Mouse (Mus musculus): ENCODE measurements around the gene Vsig10.
"Not testable (repeated sequence)": the region's sequence is repeated elsewhere in the genome, so short reads cannot be mapped to it uniquely, and the experiment has no call there.

Gene Vsig10

DNA sequence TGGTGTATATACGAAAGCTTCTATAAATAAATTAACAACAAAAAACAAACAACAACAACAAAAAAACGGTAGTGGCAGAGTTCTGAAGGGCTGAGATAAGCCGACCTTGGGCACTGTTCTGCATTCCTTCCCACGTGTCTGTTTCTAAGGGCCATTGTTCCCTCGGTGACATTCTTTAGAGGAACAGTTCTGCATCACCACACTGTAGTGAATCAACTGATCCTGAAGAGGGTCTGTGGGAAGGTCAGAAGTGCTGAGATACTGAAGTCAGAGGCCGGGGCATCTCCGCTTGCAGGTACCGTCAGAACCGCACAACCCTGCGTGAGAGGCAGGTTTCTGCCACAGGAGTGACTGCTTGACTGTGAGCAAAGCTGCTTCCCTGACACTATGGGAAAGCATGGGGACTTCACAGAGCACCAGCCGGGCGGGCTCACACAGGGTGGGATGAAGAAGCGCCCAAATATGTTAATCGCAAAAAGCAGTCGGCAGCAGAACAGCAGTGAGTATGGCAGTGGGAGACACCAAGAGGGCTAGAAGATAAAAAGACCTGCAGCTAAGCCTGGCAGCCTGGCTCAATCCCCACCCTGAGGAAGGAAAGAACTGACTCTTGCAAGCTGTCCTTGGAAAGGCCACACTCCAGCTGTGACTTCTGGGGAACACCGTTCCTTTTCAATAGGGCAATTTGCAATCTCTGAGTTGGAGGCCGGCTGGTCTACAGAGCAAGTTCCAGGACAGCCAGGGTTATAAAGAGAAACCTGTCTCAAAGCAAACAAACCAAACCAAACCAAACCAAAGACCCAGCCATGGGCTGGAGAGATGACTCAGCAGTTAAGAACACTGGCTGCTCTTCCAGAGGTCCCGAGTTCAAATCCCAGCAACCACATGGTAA is 14.9 kb upstream of the Vsig10 start:
- ATAC-seq (ENCODE audit: low TSS enrichment), result no peak

DNA sequence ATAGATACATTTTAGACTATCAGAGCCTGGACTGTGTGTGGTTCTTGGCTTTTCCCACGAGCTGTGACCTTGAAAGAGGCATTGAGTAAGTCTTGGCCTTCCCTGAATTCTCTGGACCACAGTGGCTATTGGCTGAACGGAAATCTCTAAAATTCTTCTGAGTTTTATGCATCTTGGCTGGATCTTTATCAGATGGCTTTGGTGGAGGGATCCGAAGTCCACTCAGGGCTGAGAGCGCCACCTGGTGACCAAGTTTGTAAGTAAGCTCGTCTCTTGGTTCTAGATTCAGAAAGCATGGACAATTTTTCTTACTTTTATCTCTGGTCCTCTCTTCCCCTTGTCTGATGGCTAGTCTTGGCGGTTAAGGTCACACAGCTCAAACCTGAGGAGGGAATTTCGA is 13.9 kb upstream of the Vsig10 start:
- ATAC-seq (ENCODE audit: low TSS enrichment), result peak; percentile 64; the same call in 1 of the 2 replicates

DNA sequence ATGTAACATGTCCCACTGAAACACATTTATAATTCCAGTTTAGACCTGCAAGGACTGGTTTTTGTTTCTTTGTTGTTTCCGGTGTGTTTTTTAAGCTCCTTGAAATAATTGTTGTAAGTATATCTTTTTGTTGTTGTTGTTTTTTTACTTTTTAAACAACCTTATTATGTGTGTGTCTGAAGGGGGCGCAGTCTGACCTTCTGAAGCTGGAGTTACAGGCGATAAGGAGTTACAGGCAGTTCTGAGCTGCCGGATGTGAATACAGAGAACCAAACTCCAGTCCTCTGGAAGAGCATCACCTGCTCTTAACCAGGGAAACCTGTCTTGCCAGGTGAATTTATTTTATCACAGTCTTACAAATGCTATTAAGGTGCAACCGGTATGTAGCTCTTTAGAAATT is 13.1 kb upstream of the Vsig10 start:
- ATAC-seq (ENCODE audit: low TSS enrichment), result no peak

DNA sequence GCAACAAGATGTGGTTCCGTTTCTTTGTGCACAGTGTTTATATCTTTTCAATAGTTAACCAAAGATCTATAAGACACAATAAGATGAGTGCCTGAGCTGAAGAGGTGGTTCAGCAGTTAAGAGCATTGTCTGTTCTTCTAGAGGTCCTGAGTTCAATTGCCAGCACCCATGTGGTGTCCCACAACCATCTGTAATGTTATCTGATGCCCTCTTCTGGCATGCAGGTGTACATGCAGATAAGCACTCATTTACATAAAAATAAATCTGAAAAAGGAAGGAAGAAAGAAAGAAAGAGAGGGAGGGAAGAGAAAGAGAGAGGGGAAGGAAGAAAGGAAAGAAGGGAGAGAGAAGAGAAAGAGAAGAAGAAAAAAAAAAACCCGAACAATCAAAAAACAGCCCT is 12.1 kb upstream of the Vsig10 start:
- no peak for ATAC-seq (ENCODE audit: low TSS enrichment)

DNA sequence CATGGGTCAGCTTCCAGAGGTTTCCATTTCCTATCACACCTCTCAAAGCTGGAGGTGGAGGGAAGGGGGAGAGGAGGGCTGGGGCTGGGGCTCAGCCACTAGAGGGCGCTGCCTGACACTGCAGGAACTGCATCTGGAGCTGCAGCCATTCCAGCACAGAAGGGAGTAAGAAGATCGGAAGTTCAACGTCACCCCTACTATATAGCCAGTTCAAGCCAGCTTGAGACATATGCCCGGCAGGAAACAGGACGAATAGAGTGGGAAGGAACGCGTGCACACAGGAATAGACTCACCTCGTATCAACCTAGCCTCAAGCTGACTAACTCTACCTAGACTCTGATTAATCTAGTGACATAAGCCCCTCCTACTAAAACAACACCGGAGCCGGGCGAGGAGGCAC is 11.2 kb upstream of the Vsig10 start:
- peak; percentile 50; the same call in 1 of the 2 replicates for ATAC-seq (ENCODE audit: low TSS enrichment)

DNA sequence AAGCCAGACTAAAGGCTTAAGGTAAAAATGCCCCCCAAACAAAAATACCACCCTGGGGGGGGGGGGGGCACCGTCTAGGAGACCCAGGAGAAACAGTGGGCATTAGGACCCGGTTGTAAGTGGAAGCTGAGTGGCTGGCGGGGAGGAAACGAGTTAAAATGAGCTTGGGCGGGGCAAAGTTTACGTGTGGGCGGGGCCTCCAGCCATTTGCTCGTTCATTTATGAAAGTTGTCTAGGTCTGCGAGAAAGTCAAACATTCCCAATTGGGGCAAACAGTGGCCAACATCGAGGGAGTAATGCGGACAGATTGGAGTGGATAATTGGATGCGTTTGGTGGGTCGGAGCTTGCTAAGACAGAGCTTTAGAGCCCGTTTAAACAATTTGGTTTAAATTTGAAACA is 5.5 kb upstream of the Vsig10 start:
- no peak for ATAC-seq (ENCODE audit: low TSS enrichment)

DNA sequence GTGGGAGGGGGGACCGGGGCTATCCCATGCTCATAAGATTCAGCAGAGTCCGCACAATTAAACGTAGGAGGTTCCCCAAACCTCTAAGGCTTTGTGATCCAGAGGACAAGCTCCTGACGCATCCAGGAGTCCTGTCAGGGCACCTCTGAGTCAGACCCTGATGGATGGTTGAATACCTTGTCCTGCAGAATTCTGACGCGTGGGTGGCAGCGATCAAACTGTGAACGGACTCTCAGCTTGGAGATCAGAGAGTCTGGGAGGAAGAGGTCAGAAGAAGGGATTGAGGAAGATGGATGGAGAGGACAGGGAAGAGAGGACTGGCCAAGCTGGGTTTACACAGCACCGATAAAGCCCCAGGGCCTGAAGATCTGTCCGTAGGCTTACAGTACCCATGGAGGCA is 5.0 kb upstream of the Vsig10 start:
- ATAC-seq (ENCODE audit: low TSS enrichment), result no peak

DNA sequence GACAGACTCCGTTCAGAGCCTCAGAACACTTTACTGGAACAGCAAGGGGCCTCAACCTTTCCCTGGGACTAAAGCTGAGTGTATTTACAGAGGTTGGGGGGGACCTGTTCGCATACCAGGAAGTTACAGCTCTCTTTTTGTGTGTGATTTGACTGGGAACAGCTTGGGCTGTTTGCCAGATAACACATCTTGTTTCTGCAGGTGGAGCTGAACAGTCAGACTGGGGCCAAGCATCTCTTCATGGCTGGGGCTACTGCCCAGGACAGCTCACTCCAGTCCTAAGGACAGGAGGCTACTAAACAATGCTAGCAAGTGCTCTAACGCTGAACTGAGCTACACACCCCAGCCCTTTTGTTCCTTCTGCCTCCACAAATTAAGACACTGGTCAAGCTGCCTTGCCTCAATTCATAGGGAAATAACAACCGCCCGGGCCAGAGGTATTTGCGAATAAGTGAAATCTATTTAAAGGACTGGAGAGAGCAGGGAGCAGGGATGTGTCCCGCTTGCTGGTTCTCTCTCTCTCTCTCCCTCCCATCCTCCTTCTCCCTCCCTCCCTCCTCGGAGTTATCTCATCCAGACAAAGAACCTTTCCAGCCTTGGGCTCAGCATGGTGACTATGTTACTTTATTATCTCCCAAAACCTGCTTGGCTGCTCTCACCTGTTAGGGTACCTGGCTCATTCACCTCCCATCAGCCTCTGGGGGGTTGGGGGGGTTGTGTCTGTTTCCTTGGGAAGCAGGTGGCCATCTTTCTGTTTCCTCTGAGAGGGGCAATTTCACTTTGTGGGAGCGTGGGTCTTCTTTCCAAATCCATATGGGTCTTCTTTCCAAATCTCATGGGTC is 4.1 kb upstream of the Vsig10 start:
- ATAC-seq (ENCODE audit: low TSS enrichment), result no peak

DNA sequence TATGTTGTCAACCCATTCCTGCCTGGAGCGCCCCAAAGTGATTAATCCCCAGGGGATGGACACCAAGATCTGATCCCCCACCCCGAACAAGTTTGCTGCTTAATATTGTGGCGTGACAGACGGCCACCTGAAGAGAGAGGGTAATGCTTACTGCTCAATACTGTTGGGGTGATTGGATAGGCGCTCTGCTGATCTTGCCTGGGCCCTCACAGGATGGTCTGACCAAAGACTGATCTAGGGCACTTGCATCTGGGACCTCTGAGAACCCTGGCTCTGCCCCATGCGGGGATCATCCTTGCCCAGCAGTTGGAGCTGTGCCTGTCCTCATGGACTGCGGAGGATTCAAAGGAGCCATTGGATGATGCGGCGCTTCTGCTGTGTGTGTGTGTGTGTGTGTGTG is 4.9 kb downstream of the Vsig10 start:
- ATAC-seq (ENCODE audit: low TSS enrichment), result no peak

DNA sequence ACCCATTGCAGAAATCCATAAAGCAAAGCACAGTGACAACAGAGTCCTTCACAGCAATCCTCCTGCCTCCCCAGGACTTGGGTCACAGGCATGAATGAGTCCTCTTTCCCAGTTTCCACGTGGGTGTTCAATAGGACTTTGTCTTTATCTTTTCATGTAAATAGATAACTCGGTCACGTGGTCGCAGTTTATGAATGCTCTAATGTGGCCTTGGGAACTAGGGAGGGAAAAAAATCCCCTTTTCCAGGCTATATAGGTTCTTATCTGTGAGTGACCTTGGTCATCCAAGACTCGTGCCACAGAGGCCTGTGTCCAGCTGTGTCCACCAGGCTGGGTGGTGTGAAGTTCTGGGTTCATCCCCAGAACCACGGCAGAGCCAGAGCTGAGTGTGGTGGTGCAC is 7.5 kb downstream of the Vsig10 start:
- ATAC-seq (ENCODE audit: low TSS enrichment), result no peak

DNA sequence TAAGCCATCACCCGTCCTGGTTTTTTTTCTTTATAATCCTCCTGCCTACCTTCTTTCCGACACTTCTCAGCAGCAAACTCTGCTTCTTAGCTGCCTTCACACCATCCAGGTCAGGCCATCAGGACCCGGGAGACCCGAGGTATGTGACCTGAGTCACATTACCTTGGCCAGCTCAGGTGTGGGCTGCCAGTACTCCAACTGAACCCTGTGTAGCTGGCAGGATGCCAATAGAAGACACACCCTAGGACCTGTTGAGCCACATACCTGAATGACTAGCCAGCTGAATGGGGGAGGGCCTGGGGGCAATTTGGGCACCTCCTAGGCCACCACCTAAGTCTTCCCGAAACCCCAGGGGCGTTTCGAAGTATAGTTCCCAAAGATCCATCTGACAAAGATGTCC is 11.6 kb downstream of the Vsig10 start:
- ATAC-seq (ENCODE audit: low TSS enrichment), result no peak

DNA sequence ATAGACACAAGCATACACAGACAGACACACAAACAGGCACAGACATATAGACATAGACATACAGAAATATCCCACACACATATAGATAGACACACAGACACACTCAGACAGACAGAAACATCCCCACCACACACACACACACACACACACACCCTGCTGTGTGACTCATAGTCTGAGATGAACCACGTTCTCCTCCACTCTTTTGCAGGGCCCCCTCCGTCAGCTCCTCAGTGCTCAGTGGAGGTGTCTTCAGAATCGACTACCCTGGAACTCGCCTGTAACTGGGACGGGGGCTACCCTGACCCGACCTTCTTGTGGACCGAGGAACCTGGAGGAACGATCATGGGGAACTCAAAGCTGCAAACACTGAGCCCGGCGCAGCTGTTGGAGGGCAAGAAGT is 19.1 kb downstream of the Vsig10 start:
- no peak for ATAC-seq (ENCODE audit: low TSS enrichment)

DNA sequence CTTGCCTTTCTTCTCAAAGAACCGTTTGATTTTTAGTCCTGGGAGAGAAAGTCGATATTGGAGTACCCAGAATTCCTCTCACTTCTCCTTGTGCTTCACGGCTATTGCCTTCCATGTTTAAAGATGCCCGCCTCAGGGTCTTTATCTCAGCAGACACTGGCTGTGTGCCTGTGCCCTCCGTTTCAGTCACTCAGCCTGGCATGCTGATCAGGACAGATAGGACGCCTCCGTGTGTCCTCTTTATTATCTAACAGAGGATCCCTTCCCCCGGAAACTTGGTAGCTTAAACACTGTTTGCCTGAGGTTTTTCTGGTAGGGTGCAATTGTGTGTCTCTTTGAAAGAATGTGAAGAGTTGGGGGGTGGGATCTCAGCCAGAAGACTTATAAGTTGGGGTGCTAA is 19.6 kb downstream of the Vsig10 start:
- no peak for ATAC-seq (ENCODE audit: low TSS enrichment)

DNA sequence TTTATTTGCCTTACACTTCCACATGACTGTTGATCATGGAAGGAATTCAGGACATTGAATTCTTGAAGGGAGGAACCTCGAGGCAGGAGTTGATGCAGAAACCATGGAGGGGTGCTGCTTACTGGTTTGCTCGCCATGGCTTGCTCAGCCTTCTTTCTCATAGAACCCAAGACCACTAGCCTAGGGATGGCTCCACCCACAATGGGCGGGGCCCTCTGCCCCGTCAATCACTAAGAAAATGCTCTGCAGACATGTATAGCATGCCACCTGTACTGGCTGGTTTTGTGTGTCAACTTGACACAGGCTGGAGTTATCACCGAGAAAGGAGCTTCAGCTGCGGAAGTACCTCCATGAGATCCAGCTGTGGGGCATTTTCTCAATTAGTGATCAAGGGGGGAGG is 21.2 kb downstream of the Vsig10 start:
- no peak for ATAC-seq (ENCODE audit: low TSS enrichment)

DNA sequence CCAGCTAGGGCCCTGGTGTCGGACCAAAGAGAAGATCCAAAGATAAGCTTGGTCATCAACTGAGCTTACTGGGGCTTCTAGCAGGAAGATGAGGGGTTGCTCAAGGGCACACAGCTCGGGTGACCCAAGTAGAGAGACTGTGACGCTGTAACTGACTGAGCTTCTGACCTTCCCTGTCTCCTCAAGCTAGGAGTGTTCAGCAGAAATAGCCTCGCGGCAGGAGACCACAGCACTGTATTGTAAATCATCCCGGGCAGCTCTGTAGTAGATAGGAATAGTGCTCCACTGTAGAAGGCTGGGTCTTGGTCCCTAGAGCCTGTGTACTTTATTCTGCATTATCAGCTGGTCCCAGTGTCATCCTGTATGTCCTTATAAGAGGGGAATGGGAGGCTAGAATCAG is 23.0 kb downstream of the Vsig10 start:
- no peak for ATAC-seq (ENCODE audit: low TSS enrichment)

DNA sequence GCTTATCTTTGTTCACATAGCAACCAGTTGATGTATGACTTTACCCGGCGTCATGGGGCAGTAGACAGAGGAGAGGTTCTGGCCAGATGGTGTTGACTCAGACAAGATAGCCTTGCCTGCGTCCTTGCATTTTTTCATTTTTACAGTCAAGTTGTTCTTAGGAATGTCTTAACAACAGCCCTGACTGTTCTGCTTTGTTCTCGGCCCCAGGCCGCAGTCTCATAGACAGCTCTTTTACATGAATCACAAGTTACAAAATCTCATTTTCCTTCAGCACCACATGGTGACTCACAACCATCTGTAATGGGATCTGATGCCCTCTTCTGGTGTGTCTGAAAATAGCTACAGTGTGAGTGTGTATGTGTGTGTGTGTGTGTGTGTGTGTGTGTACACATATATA is 25.6 kb downstream of the Vsig10 start:
- ATAC-seq (ENCODE audit: low TSS enrichment), result not testable (repeated sequence)

DNA sequence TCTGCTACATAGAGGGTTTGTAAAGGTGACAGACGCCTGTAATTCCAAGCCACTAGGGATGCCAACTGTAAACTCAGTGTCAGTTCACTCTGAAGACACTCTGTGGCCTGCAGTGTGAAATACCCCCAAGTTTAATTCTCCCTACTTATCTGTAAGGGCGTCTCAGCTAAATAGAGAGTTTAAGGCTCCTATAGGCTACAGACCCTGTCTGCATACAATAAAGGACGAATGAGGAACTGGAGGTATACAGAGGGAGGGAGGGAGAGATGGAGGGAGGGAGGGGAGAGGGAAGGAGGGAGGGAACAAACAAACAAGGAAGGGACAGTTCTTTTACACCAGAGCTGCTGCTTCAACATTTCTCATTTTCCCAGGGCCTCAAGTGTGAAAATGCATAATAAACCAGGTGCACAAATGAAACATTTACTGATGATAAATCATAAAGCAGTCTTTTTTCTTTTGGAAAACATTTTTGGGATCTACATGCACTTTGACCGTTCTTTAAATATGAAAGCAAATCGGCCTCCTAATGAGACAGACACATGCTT is 26.6 kb downstream of the Vsig10 start:
- no peak for ATAC-seq (ENCODE audit: low TSS enrichment)

DNA sequence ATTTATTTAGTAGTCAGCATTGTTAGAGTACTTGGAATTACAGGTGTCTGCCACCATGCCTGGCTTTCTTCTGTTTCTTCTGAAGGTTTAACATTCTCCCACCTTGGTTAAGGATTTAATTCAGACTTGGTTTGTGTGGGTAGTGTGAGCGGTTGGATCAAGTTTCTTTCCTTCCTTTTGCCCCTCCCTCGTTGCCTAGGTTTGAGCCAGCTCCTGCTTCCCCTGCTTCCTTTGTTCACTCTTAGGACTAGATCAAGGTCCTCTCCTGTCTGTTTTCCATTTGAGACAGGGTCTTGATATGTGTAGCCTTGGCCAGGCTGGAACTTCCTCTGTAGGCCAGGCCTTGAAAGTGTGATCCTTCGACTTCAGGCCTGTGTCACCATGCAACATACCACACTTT is 27.4 kb downstream of the Vsig10 start:
- ATAC-seq (ENCODE audit: low TSS enrichment), result no peak

DNA sequence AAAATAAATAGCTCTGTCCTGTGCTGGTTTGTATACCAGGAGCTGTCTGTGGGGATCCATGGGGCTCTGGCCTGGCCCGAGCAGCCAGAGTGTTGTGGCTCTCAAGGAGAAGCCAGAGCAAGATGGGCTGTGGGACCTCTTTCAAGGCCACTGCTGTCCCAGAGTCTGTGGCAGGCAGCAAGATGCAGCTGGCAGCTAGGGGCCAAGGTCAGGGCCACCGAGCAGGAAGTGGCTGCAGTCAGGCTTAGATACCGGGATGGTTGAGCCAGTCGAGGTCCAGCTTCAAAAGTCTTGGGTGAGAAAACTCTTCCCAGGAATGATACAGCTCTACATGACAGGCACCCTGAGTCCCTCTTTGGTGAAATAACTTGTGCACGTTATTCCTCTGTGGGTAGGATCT is 28.1 kb downstream of the Vsig10 start:
- no peak for ATAC-seq (ENCODE audit: low TSS enrichment)

DNA sequence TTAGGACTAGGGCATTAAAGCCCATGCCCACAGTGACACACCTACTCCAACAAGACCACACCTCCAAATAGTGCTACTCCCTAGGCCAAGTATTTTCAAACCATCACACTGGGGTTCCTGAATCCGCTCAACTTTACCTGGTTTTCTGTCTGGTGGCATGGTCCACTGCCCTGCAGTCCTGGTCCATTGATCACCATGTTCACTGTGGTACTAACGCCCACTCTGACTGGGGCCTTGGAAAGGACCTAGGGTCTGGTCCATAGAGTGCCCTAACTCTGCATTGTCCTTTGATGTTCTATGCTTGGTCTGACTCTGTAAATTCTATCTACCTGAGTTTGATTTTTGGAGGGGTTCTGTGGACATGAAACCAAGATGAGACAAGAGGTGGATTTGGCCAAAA is 29.0 kb downstream of the Vsig10 start:
- no peak for ATAC-seq (ENCODE audit: low TSS enrichment)

DNA sequence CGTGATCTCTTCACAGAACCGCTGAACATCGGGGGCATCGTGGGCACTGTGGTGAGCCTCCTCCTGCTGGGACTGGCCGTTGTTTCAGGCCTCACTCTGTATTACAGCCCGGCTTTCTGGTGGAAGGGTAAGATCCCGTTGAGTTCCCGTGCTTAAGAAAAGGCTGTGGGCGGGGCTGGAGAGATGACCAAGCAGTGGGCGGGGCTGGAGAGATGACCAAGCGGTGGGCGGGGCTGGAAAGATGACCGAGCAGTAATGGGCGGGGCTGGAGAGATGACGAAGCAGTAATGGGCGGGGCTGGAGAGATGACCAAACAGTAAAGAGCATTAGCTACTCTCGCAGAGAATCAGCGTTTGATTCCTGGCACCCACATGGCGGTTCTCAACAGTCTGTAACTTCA is 29.4 kb downstream of the Vsig10 start:
- no peak for ATAC-seq (ENCODE audit: low TSS enrichment)

DNA sequence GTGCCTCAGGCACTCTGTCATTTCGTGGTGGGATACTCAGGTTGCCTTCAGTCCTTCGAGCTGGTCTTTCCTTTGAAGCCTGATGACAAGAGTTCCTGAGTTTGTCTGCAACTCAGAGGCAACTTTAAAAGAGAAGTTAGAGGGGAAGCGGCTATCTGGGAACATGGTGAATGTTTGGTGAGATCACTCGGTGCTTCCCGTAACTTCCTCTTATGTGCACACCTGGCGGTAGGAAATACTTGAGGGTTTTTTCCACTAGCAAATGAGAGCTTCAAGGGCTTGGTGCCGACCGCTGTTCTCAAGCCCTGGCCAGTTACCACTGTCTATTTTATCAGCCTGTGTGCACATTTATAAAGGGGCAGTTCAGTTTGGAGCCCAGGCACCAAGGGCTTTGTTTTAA is 35.2 kb downstream of the Vsig10 start:
- ATAC-seq (ENCODE audit: low TSS enrichment), result no peak

Data from frontal cortex, adult (tissue).